Mouse (Mus musculus): Measurements from ENCODE around the gene Agpat3.

- no peak for TF ChIP-seq CTCF (IDR thresholded peaks at IDR 0.05; ENCODE audit: low read depth, low read length)
- no peak for TF ChIP-seq POLR2A (IDR thresholded peaks at IDR 0.05; ENCODE audit: borderline replicate concordance, low read depth, low read length)
Measured at GRCm38 (mm10) chr10:78367586-78367985, 15.3 kb upstream of the Agpat3 start.
